In the genomic region with DNA sequence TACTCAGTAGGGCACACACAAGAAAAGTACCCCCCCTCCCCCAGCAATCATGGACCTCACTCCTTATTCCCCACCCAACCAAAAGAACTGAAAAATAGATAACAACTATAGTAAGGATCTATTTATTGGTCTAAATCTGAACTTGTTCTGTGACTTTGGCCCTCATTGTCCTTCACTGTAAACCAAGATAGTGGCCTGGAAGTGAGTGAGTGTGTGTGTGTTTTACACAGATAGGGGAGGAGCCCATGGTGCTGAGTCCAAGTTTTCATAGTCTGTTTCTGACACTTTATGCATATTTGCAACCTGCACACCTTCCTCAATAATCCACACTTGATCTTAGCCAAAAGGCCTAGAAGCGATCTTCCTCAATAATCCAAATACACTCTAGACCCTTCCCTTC, we compare ENCODE assay signal across 9 mouse cellular contexts. TPM values are rescaled to one million over a fixed set of nuclear protein-coding genes. Genes with fewer than 3 reads are reported as not detected.
DNase-seq lines count a peak whose midpoint lies in the region; ATAC-seq and TF ChIP-seq lines count a peak whose summit lies in the region.
"Had no signal": no experiment of that assay in that cellular context is flagged by ENCODE, and none has a peak within 500 bp of the region (broad histone marks: within the 10 kb centered on the region; RNA-seq: fewer than 3 reads in every experiment).

No protein-coding gene starts in this region.

- ATAC-seq in heart, embryonic 14.5 days (ENCODE audit: insufficient number of reproducible peaks, insufficient read depth, low FRiP score, low read depth) = no peak
- peak; percentile 59 for ATAC-seq in megakaryocyte-erythroid progenitor cell, adult 5-6 weeks (replicated peaks; ENCODE audit: low FRiP score, low TSS enrichment, poor library complexity, severe bottlenecking)

- 11% methylated on average over 1 of the region's 1 CpGs for WGBS in heart, embryonic 14.5 days
- WGBS in hindbrain, embryonic 10.5 days = 11% methylated on average over 1 of the region's 1 CpGs

- peak; percentile 44 to 51; a peak in 3 of 4 replicates for TF ChIP-seq EP300 in MEL (IDR thresholded peaks at IDR 0.05; ENCODE audit: low read depth in 1 of 2, low read length in 2 of 2)

- H3K9me3 ChIP-seq in heart, embryonic 14.5 days (ENCODE audit: control insufficient read depth, low read length) = no peaks in the 10 kb centered on the region
- H3K9me3 ChIP-seq in MEL (replicated peaks; ENCODE audit: insufficient read depth, low read length) = no peaks in the 10 kb centered on the region
- no peaks in the 10 kb centered on the region for H3K9me3 ChIP-seq in hindbrain, embryonic 10.5 days

- intact Hi-C loops in heart, postnatal 36 days (cut with DNase I) = loop anchor here (1.0 kb wide), 1 partner anchor 75 kb away; no protein-coding TSS in a partner anchor

- peak overlapping the region; percentile 85 to 91 for H3K27ac ChIP-seq in heart, embryonic 14.5 days (replicated peaks in 1 of 2; ENCODE audit: control insufficient read depth in 1 of 2, insufficient read depth in 1 of 2, low read depth in 2 of 2, low read length in 2 of 2)
- peak overlapping the region; percentile 70 for H3K27ac ChIP-seq in MEL (ENCODE audit: control insufficient read depth, low read depth, low read length)
- peak overlapping the region; percentile 90 for H3K27ac ChIP-seq in hindbrain, embryonic 10.5 days

- no peaks in the 10 kb centered on the region for H3K27me3 ChIP-seq in heart, embryonic 14.5 days (ENCODE audit: control insufficient read depth, insufficient read depth, low read length)
- H3K27me3 ChIP-seq in MEL (ENCODE audit: control insufficient read depth in 1 of 2, insufficient read depth in 2 of 2, low read length in 2 of 2) = no peaks in the 10 kb centered on the region
- H3K27me3 ChIP-seq in hindbrain, embryonic 10.5 days (ENCODE audit: insufficient read depth, poor library complexity, severe bottlenecking) = peaks cover 6% of the 10 kb centered on the region; the same call in 1 of the 2 replicates

- H3K4me2 ChIP-seq in heart, embryonic 14.5 days (ENCODE audit: low read length) = peak overlapping the region; percentile 79

- no peak for DNase-seq in heart, postnatal 36 days
- DNase-seq in MEL (ENCODE audit: low read depth, low spot score) = no peak
- DNase-seq in hindbrain, embryonic 10.5 days (ENCODE audit: low spot score) = no peak
- DNase-seq in urinary bladder, adult 2 months (ENCODE audit: low spot score) = no peak
- DNase-seq in cerebellum, postnatal 4 days (ENCODE audit: low spot score in 2 of 2) = no peak
- no peak for DNase-seq in cerebellum, adult 8-10 months

- peak overlapping the region; percentile 75 to 96 for H3K4me3 ChIP-seq in heart, embryonic 14.5 days (ENCODE audit: control insufficient read depth in 1 of 2, insufficient read depth in 1 of 2, low read depth in 1 of 2, low read length in 2 of 2)
- H3K4me3 ChIP-seq in MEL (ENCODE audit: control insufficient read depth in 1 of 2, insufficient read depth in 1 of 2, low read depth in 2 of 2, low read length in 2 of 2) = peak overlapping the region; percentile 54 to 74
- H3K4me3 ChIP-seq in hindbrain, embryonic 10.5 days = peak overlapping the region; percentile 96

- no peaks in the 10 kb centered on the region for H3K36me3 ChIP-seq in heart, embryonic 14.5 days (ENCODE audit: control insufficient read depth, insufficient read depth, low read length)
- H3K36me3 ChIP-seq in MEL (ENCODE audit: control insufficient read depth in 1 of 2, insufficient read depth in 2 of 2, low read length in 2 of 2) = peaks cover 0 to 30% of the 10 kb centered on the region in 2 experiments; a peak in 3 of 4 replicates
- peaks cover 4% of the 10 kb centered on the region; the same call in 1 of the 2 replicates for H3K36me3 ChIP-seq in hindbrain, embryonic 10.5 days

- no peak for TF ChIP-seq CTCF in MEL (IDR thresholded peaks at IDR 0.05 in 2 of 3, conservative IDR thresholded peaks at IDR 0.05 in 1 of 3; ENCODE audit: control insufficient read depth in 1 of 3, insufficient read depth in 1 of 3, low read depth in 2 of 3, low read length in 3 of 3, poor library complexity in 1 of 3, severe bottlenecking in 1 of 3)

- no peak for TF ChIP-seq POLR2A in MEL (IDR thresholded peaks at IDR 0.05; ENCODE audit: control insufficient read depth in 1 of 2, insufficient read depth in 1 of 2, low read depth in 1 of 2, low read length in 2 of 2, poor library complexity in 1 of 2)

- peaks cover 23 to 34% of the 10 kb centered on the region in 2 experiments for H3K4me1 ChIP-seq in heart, embryonic 14.5 days (ENCODE audit: control insufficient read depth in 2 of 2, insufficient read depth in 2 of 2, low read length in 2 of 2)
- peaks cover 8 to 41% of the 10 kb centered on the region in 2 experiments; a peak in 3 of 4 replicates for H3K4me1 ChIP-seq in MEL (ENCODE audit: control insufficient read depth in 1 of 2, insufficient read depth in 2 of 2, low read length in 2 of 2)
- peaks cover 50% of the 10 kb centered on the region for H3K4me1 ChIP-seq in hindbrain, embryonic 10.5 days (replicated peaks)

- no peak for TF ChIP-seq RAD21 in MEL (IDR thresholded peaks at IDR 0.05; ENCODE audit: low read depth, low read length)

- H3K9ac ChIP-seq in heart, embryonic 14.5 days (ENCODE audit: low read length) = peak overlapping the region; percentile 98
- peak overlapping the region; percentile 54 for H3K9ac ChIP-seq in MEL (ENCODE audit: control insufficient read depth, low read depth, low read length, poor library complexity, severe bottlenecking)

- peaks cover 44% of the 10 kb centered on the region for H3K79me2 ChIP-seq in MEL (ENCODE audit: control insufficient read depth, insufficient read depth, low read length, poor library complexity)

TF ChIP-seq in MEL, 35 proteins besides CTCF, POLR2A, EP300 and RAD21:
- peak; percentile 54; the same call in 1 of the 2 replicates for TF ChIP-seq GATA1 (IDR thresholded peaks at IDR 0.05; ENCODE audit: low read depth, low read length)
- TF ChIP-seq TCF12 (IDR thresholded peaks at IDR 0.05; ENCODE audit: low read depth, low read length) = peak; percentile 50
- TF ChIP-seq CHD2 (IDR thresholded peaks at IDR 0.05; ENCODE audit: low read length) = no peak
- TF ChIP-seq KAT2A (conservative IDR thresholded peaks at IDR 0.05; ENCODE audit: low read depth, low read length) = no peak
- peak; percentile 56; the same call in 1 of the 2 replicates for TF ChIP-seq RCOR1 (IDR thresholded peaks at IDR 0.05; ENCODE audit: low read depth, low read length)
- TF ChIP-seq TAL1 (IDR thresholded peaks at IDR 0.05; ENCODE audit: low read length) = peak; percentile 53

RNA-seq across cellular contexts. Expression of a gene that starts 0.6 kb away (rescaled TPM):
- 39.7 and 43.1 TPM in 2 replicates for polyA plus RNA-seq in heart, embryonic 14.5 days (2014; fragmentation: Nextera tagmentation; extraction: Ambion mirVana)
- total RNA-seq in heart, postnatal 36 days (2021) = 100 to 1,000 TPM; 221 to 229 TPM
- total RNA-seq in MEL (2012; rRNA removed) = 107 and 115 TPM in 2 replicates
- polyA plus RNA-seq in MEL (2012; ENCODE audit: insufficient read depth in 1 of 2, insufficient read length in 2 of 2, low read depth in 1 of 2, low replicate concordance in 2 of 2, missing spikeins in 1 of 2) = 100 to 1,000 TPM in 1 of 2 experiments, 10 to 100 TPM in 1; 53.8 to 135 TPM
- polyA plus RNA-seq in hindbrain, embryonic 10.5 days (2016; fragmentation: Nextera tagmentation; extraction: Ambion mirVana) = 24.7 and 26.4 TPM in 2 replicates
- 90.8 and 92.3 TPM in 2 replicates for total RNA-seq in megakaryocyte-erythroid progenitor cell, adult 5-6 weeks (2014; fragmentation: Nextera tagmentation)
- 42.9 and 64.3 TPM in 2 replicates for total RNA-seq in megakaryocyte-erythroid progenitor cell, adult 5-6 weeks (2017)
- polyA plus RNA-seq in urinary bladder, adult 2 months (2012; rRNA removed) = 50.0 and 61.8 TPM in 2 replicates

RNA-seq across cellular contexts. Expression of a gene that starts 29.3 kb away (rescaled TPM):
- 0.32 and 0.67 TPM in 2 replicates for polyA plus RNA-seq in heart, embryonic 14.5 days (2014; fragmentation: Nextera tagmentation; extraction: Ambion mirVana)
- under 1 TPM; 0.33 to 0.36 TPM for total RNA-seq in heart, postnatal 36 days (2021)
- total RNA-seq in MEL (2012; rRNA removed) = 0.12 and 0.13 TPM in 2 replicates
- 1 to 10 TPM in 1 of 2 experiments, not detected in 1; 1.3 TPM for polyA plus RNA-seq in MEL (2012; ENCODE audit: insufficient read depth in 1 of 2, insufficient read length in 2 of 2, low read depth in 1 of 2, low replicate concordance in 2 of 2, missing spikeins in 1 of 2)
- 0.61 and 1.2 TPM in 2 replicates for polyA plus RNA-seq in hindbrain, embryonic 10.5 days (2016; fragmentation: Nextera tagmentation; extraction: Ambion mirVana)
- 0.66 TPM in 1 of 2 replicates, not detected in the other for total RNA-seq in megakaryocyte-erythroid progenitor cell, adult 5-6 weeks (2014; fragmentation: Nextera tagmentation)
- total RNA-seq in megakaryocyte-erythroid progenitor cell, adult 5-6 weeks (2017) = 0.57 TPM in 1 of 2 replicates, not detected in the other
- polyA plus RNA-seq in urinary bladder, adult 2 months (2012; rRNA removed) = 0.55 and 0.59 TPM in 2 replicates
- total RNA-seq: granulocyte monocyte progenitor cell, adult 5-6 weeks had no signal

RNA-seq across cellular contexts. Expression of a gene that starts 38.0 kb away (rescaled TPM):
- polyA plus RNA-seq in heart, embryonic 14.5 days (2014; fragmentation: Nextera tagmentation; extraction: Ambion mirVana) = 4.3 and 4.7 TPM in 2 replicates
- 10 to 100 TPM; 74.1 to 86.6 TPM for total RNA-seq in heart, postnatal 36 days (2021)
- total RNA-seq in MEL (2012; rRNA removed) = 10.1 and 13.2 TPM in 2 replicates
- polyA plus RNA-seq in MEL (2012; ENCODE audit: insufficient read depth in 1 of 2, insufficient read length in 2 of 2, low read depth in 1 of 2, low replicate concordance in 2 of 2, missing spikeins in 1 of 2) = 1 to 10 TPM in 1 of 2 experiments, not detected in 1; 5.8 TPM
- 1.5 and 1.6 TPM in 2 replicates for polyA plus RNA-seq in hindbrain, embryonic 10.5 days (2016; fragmentation: Nextera tagmentation; extraction: Ambion mirVana)
- total RNA-seq in megakaryocyte-erythroid progenitor cell, adult 5-6 weeks (2014; fragmentation: Nextera tagmentation) = 1.5 and 2.3 TPM in 2 replicates
- 1.6 and 2.6 TPM in 2 replicates for total RNA-seq in megakaryocyte-erythroid progenitor cell, adult 5-6 weeks (2017)
- 32.4 and 32.5 TPM in 2 replicates for polyA plus RNA-seq in urinary bladder, adult 2 months (2012; rRNA removed)
